Mouse (Mus musculus) adipose tissue, adult 10 weeks (tissue): ENCODE results near the gene Atat1. TPM values are rescaled to one million over a fixed set of nuclear protein-coding genes. Genes with fewer than 3 reads are reported as not detected.

Experiments used
- polyA plus RNA-seq: library from polyadenylated mRNA; stranded (reverse); fragments of 350-450 nt; fragmentation: Illumina TruSeq; extraction: RNeasy Lipid Tissue Mini Kit (QIAGEN cat#74804); gene quantifications from one replicate; pipeline ENCODE4 v1.2.3, GENCODE M21; 2014; ENCODE audit warnings: low read depth, low replicate concordance

Atat1 gene
- polyA plus RNA-seq: 35.7 TPM

DNA sequence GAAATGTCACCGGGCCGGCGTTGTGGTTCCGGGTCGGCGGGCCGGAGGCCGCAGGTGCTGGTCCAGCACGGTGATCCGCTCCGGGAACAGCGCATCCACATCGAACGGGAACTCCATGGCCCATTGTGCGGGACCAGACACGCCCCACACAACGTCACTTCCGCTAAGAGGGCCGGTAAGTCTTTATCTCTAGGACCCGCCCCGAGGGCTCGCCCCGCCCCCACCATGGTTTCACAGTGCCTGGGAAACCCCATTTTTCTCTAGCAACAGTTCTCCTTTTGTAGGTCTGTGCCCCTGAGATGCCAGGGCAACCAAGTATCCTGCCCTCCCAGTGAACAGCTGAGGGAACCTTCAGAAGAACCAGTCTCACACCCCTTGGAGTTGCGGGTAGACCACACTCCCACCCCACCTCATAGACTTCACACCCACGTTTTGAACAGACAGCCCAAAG, at the start of gene Atat1:
Gene Atat1 (minus strand): TSS at position 157 of the 451 bp plus-strand sequence.

DNA sequence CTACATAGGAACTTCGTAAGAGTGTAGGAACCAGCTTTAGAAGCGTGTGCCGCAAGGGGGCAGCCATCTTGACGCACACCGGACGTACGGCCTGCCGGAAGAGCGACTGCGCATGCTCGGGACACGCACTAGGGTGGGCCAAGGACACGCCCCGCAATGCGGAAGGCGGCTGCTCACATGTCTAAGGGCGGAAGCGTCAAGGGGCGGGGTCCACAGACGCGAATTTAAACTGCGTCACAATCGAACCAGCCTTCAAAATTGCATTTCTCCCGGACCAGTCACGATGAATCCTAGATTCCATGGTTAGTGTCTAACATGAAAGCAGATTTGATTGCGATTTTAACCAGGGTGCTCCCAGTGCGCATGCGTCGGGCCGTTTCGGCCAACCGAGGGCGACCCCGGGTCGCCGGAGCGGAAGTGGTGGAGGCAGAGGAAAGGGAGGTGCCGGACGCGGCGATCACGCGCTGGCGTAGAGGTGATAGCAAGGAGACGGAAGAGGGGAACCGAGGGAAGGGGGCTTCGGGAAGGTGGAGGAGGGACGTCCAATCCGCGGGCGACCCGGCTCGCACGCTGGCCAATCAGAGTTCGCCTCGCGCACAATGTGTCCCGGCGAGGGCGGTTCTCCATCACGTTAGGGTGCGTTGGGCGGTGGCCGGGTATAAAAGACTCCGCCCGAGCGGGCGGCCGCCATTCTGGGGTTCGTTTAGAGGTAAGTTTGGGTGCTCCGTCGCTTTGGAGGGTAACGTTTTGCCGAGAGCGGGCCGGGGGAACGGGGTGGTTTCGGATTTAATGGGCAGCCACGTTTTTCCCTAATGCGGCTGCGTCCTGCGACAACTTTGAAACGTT, 6.6 kb upstream of the Atat1 start, which contains the start of the genes Mrps18b and Ppp1r10:
Gene Mrps18b (minus strand): TSS at position 93 of the 846 bp plus-strand sequence.
Gene Ppp1r10 (plus strand): TSS at position 138 of the 846 bp plus-strand sequence.

DNA sequence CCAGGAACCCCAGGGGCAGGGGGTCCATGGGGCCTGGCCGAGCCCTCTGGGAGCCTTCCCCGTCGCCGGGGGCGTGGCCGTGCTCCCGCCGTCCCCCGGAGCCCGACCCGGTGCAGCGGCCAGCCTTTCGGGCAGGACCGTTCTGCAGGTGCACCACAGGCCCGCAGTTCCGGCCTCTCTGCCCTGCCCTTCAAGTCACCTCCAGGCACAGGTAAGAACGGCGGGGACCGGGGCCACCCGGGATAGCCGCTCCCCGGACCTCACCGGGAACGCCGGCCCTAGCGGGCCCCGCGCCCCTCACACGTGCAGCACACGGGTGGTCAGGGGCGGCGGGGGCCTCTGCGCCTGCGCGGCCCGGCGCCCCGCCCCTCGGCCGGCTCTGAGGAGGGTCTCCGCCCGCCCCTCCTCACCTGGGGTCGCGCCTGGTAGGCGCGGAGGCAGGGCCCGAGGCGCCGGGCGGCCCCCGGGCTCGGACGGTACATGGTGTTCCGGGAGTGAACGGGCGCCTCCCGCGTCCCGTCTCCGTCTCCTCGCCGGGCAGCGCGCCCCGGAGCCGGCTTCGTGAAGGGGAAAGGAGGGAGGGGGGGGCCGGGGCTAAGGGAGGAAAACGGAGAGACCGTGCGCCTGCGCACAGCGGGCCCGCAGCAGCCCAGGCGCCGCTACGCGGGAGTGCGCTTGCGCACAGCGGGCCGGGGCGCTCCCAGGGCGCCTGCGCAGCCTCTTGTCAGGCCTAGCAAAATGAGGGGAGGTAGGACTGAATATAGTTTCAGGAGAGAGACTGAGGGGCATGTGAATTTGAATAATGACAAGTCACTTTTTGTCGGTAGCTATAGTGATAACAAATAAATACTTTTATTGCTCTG, 12.9 kb downstream of the Atat1 start, which contains the start of gene 2310061I04Rik:
Gene 2310061I04Rik (minus strand): TSS at position 651 of the 863 bp plus-strand sequence.

DNA sequence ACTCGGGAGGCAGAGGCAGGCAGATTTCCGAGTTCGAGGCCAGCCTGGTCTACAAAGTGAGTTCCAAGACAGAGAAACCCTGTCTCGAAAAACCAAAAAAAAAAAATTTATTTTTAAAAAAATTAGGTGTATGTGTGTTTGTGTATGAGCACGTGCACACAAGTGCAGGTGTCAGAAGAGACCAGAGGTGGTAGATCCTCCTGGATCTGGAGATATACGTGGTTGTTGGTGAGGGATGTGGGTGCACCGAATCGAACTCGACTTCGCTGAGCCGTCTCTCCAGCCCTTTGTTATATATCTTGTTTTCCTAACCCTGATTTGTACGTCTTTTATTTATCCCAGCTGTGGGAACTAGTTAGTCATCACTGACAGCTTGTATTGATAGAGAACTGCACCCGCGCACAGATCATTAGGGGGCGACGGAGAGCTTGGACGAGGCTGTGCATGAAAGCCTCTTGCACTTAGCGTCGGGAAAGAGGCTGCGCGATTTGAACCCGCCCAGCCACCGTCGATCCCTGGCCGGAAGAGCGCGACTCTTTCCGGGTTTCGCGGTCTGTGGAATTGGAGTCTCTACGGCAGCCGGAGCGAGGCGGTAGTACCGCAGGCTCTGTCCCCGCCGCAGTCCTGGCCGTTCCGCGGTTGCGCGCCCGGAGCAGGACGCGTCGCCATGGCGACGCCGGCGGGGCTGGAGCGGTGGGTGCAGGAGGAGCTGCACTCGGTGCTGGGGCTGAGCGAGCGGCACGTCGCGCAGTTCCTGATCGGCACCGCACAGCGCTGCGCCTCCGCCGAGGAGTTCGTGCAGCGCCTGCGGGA, 30.4 kb downstream of the Atat1 start, which contains the start of gene Dhx16:
Gene Dhx16 (plus strand): TSS at position 575 of the 813 bp plus-strand sequence.

DNA sequence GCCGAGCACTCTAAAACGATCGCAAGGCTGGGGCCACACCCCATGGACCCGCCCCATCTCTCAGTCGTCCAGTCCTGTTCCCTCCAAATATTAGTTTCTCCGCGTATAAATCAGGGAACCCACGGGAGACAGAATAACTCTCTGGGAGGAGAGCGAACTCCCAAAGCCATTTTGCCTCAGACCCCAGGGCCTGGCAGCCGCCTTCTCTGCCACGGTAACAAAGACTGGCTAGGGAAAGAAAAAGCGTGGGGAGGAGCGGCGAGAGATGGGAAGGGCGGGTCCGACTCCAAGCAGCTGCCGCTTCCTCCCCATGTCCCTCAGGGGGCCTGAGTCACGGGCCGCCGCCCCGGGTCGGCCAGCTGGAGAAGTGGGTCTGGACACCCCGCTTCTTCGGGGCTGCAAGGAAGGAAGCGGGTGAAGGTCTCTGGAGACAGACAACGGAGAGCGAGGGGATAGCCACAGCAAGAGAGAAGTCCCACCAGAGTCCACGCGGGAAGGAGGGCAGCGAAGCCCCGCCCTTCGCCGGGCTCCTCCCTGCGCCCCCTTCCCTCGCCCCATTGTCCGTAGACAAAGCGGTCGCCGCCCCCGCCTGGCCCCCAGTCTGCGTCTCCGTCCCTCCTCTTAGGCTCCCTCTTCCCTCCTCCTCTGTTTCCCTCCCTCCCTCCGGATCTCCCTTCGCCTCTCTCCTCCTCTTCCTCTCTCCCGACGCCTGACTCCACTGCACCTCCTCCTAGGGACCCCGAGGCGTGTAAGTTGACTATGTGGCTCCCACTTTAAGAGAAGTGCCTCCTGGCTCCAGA, 44.2 kb downstream of the Atat1 start, which contains the start of gene Ppp1r18:
Gene Ppp1r18 (plus strand): TSS at position 113 of the 800 bp plus-strand sequence.

DNA sequence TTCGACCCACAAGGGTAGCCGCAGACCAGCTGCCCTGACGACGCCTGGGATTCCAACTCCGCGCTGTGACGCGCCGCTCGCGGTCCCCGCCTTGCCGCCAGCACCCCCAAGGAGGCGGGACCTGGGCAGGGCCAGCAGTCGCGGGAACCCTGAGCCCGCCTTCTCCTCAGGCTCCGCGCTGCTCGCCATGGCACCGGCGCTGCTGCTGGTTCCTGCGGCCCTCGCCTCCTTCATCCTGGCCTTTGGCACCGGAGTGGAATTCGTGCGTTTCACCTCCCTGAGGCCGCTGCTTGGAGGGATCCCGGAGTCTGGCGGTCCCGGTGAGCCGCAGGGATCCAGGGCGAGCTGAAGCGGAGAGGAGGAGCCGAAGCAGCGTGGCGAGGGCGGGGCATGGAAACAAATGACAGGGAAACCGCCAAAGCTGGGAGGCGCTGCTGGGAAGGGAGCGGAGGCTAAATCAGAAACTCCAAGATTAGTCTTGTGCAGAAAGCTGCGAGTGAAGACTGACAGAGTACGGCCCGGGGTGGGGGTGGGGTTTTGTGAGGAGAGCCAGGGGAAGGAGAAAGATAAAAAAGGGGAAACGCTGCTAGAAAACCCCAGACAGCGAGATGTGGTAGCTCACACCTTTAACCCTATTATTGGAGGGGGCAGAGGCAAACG, 48.5 kb downstream of the Atat1 start, which contains the start of gene Nrm:
Gene Nrm (plus strand): TSS at position 121 of the 660 bp plus-strand sequence.

Other genes with a start within 250 kb of the Atat1 start
- 13.1 TPM for gene Vars2, start 242.5 kb downstream of the Atat1 start, polyA plus RNA-seq
- 14.5 TPM for gene Gtf2h4, start 236.3 kb downstream of the Atat1 start, polyA plus RNA-seq
- gene Ddr1, start 205.5 kb downstream of the Atat1 start, polyA plus RNA-seq: 40.9 TPM
- gene Ier3, start 88.4 kb downstream of the Atat1 start, polyA plus RNA-seq: 31.3 TPM
- gene Flot1, start 86.8 kb downstream of the Atat1 start, polyA plus RNA-seq: 61.9 TPM
- gene Tubb5, start 71.8 kb downstream of the Atat1 start, polyA plus RNA-seq: 113 TPM
- gene Mdc1, start 68.6 kb downstream of the Atat1 start, polyA plus RNA-seq: 18.2 TPM
- 4.6 TPM for gene Nrm, start 48.8 kb downstream of the Atat1 start, polyA plus RNA-seq
- gene Ppp1r18, start 44.5 kb downstream of the Atat1 start, polyA plus RNA-seq: 31.0 TPM
- 39.2 TPM for gene Dhx16, start 30.3 kb downstream of the Atat1 start, polyA plus RNA-seq
- 35.5 TPM for gene 2310061I04Rik, start 12.6 kb downstream of the Atat1 start, polyA plus RNA-seq
- gene Mrps18b, start 6.3 kb upstream of the Atat1 start, polyA plus RNA-seq: 47.0 TPM
- 32.1 TPM for gene Ppp1r10, start 6.4 kb upstream of the Atat1 start, polyA plus RNA-seq
- gene Abcf1, start 59.7 kb upstream of the Atat1 start, polyA plus RNA-seq: 54.8 TPM
- gene Gnl1, start 69.8 kb upstream of the Atat1 start, polyA plus RNA-seq: 40.8 TPM
- 23.2 TPM for gene Prr3, start 70.2 kb upstream of the Atat1 start, polyA plus RNA-seq
- gene H2-T24, start 110.5 kb upstream of the Atat1 start, polyA plus RNA-seq: 2.4 TPM
- gene H2-T23, start 122.8 kb upstream of the Atat1 start, polyA plus RNA-seq: 86.6 TPM
- gene H2-T22, start 132.7 kb upstream of the Atat1 start, polyA plus RNA-seq: 77.1 TPM
- gene Gm6034, start 132.9 kb upstream of the Atat1 start, polyA plus RNA-seq: not detected
- 0.38 TPM for gene Gm11127, start 148.3 kb upstream of the Atat1 start, polyA plus RNA-seq
- not detected for gene Gm19684, start 211.6 kb upstream of the Atat1 start, polyA plus RNA-seq
- not detected for gene Gm7030, start 219.3 kb upstream of the Atat1 start, polyA plus RNA-seq